Mouse (Mus musculus) monocyte, adult 5-6 weeks (primary cell): ENCODE measurements around the gene Slc26a8. TPM values are rescaled to one million over a fixed set of nuclear protein-coding genes. Genes with fewer than 3 reads are reported as not detected.

Experiments used
- ATAC-seq: fragments of 153-309, 156-312 bp; replicated peaks from 2 replicates; pipeline ENCODE4 v1.8.0; 2017; ENCODE audit warnings: mild to moderate bottlenecking; ENCODE audit not compliant: low TSS enrichment, insufficient number of reproducible peaks, severe bottlenecking, poor library complexity, low FRiP score
- total RNA-seq: library from RNA; stranded (forward); fragments of 200-1000, 200-491, 200-594 nt; gene quantifications from 3 replicates; pipeline ENCODE4 v1.2.3, GENCODE M21; 2017

Slc26a8 gene
- total RNA-seq, 1 experiment from 2014 or later: 1.5 TPM

DNA sequence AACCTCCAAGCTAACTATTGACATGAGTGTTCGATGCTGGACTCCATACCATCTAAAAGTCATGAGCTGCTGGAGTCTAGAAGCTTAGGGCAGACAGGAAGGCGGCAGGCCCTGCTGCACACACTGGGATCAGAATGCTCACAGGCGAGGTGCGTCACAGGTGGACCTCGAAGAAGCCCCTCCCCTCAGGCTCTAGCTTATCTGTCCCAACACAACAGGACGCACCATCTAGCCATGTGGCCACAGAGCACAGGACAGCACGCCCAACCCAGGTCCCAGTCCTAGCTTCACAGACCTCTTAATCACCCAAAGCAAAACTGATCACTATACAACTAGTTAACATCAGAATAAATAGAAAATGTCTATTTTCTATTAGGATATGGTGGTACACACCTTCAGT is 71.9 kb downstream of the Slc26a8 start:
- no peak for ATAC-seq

DNA sequence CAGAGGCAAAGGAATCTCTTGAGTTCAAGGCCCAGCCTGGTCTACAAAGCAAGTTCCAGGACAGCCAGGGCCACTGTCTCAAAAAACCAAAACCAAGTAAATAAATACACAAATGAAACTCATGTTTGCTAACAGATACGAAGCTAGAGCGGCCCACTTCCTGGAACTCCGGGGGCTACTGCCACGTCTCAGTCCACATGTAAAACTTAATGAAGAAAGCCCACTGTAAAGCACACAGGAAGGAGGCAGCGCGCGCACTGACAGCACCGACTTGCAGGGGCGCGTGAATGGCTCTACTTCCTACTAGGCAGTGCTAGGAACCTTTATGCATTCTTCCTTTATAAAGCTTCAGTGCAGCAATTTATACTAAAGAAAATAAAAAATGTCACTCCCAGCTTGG is 72.4 kb downstream of the Slc26a8 start:
- no peak for ATAC-seq

DNA sequence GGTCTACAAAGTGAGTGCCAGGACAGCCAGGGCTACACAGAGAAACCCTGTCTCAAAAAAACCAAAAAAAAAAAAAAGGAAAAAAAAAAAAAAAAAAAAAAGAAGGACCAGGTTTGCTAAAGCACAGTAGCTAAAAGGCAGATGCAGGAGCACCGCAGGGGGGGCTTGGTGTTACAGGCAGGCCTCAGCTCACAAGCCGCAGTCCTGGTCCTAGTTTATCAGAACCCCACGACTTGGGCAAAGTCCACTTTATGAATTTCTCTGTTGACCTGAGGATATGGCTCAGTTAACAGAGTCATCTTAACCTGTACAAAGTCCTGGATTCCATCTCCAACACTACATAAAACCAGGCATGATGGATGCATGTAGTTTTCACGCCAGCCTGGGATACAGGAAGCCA is 74.7 kb downstream of the Slc26a8 start:
- no peak for ATAC-seq

GRCm38 (mm10) chr17:28613096-28613495 is 76.9 kb downstream of the Slc26a8 start:
- ATAC-seq: no peak

DNA sequence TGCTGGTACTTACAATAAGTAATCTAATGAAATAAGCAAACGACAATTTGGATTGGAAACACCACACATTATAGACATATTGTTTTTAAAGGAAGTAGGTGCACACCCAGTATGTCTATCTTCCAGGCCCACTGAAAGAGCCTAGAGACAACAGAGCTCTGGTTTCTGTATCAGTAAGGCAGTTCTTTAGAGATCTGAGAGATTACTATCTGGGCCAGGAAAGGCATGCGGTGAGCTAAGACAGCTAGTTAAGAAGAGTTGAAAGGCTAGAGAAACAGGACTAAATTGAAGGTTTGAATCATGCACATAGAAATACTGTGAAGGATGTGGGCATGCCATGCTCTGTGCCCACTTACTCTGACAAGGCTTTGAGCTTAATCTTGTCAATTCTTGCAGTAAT is 77.4 kb downstream of the Slc26a8 start:
- no peak for ATAC-seq

DNA sequence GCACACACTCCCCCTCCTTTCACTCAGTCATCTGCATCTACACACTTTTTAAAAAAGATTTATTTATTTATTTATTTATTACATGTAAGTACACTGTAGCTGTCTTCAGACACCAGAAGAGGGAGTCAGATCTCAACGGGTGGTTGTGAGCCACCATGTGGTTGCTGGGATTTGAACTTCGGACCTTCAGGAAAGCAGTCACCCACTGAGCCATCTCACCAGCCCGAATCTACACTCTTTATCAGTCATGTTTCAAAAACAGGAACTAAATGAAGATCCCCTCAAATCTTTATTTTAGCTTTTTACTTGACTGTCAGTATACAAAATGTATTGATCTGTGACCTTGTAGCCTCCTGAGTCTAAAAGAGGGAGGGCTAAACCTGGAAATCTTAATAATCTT is 80.5 kb downstream of the Slc26a8 start:
- ATAC-seq: no peak

- no peak for ATAC-seq
These were observed 88.3 kb downstream of the Slc26a8 start for GRCm38 (mm10) chr17:28601557-28602250.

- ATAC-seq: no peak
These were observed 89.3 kb downstream of the Slc26a8 start for GRCm38 (mm10) chr17:28600780-28601179.

DNA sequence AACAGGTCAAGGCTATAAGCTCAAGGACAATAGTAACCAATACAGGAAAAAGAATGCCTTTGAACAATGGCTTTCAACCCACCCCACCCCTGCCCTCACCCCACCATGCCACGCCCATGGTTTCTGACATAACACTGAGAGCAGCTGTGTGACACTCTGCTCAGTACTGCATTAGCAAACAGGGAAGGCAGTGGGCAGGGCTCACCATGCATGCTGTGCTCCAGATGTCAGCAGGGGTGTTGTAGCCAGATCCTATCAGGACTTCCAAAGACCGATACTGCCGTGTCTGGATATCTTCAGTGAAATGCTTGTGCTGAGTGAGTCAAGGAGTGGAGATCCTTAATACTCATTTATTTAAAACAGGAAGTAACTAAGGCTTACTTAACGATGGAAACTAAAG is 96.1 kb downstream of the Slc26a8 start:
- no peak for ATAC-seq

- ATAC-seq: 0 out of 2 replicates have a peak, but pooled peaks have one; percentile 61
These were observed 97.0 kb downstream of the Slc26a8 start for GRCm38 (mm10) chr17:28592998-28593397.

DNA sequence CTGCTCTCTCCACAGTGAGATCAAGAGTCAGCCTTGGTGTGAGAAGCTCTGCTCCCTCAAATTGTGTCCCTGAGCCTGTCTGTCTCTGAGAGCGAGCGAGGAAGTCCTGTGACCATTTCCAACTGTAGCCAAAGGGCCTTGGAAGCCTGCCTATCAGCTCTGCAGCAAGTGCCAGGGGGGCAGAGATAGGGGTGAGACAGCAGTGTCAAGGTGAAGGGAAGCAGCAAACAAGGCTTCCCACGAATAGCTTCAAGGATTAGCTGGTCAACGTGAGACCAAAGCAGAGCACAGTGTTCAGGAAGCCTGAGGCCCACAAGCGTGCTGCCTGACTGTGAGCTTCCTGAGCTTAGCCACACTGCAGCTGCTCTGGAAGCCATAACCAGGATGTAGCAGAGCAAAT is 98.6 kb downstream of the Slc26a8 start:
- ATAC-seq: no peak

DNA sequence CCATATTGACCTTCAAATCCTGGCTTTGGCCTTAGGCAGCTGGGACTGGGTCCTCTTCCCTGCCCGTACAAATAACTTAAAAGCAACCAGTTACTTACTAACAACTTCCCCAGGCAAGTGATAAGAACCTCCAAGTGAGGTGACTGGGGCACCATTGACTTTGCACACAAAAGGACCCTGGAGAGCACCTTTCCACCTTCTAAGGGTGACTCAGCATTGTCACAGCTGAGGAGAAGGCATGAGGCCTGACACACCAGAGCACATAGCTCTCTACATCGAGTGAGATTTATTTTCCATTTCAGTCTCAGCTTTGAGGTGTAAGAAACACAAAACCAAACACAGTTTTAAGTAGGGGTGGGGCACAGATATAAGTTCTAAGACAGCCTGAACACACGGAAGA is 99.4 kb downstream of the Slc26a8 start:
- ATAC-seq: no peak

DNA sequence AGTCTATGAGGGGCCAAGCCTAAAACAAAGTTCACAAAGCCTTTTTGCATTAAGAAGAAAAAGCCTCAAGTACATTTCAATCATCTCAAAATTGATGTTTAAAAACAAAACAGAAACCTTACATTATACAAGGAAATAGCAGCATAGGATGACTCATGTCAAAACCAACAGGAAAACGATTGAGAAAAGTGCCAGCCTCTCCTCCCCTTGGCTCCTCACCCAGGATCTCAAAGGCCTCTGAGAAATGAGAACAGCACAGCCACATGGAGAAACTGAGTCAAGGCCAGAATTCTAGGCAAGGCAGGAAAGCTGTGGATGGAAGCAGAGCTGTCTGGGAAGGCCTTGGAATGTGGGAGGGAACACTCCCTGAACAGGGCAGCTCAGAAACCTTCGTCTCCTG is 101.4 kb downstream of the Slc26a8 start:
- ATAC-seq: no peak

Other genes starting within 250 kb of the Slc26a8 start
- gene Fkbp5, start 172.7 kb downstream of the Slc26a8 start, total RNA-seq: 9.1 to 23.2 TPM (median 11.9 TPM) in 3 replicates
- 2.2 TPM in 1 of 3 replicates, not detected in the others for gene Armc12, start 159.4 kb downstream of the Slc26a8 start, total RNA-seq
- not detected in 3 replicates for gene Clpsl2, start 140.8 kb downstream of the Slc26a8 start, total RNA-seq
- gene Clps, start 129.5 kb downstream of the Slc26a8 start, total RNA-seq: not detected in 3 replicates
- gene Lhfpl5, start 114.6 kb downstream of the Slc26a8 start, total RNA-seq: not detected in 3 replicates
- gene Srpk1, start 67.5 kb downstream of the Slc26a8 start, total RNA-seq: 82.1 to 102 TPM (median 82.6 TPM) in 3 replicates
- gene Mapk14, start 1.1 kb upstream of the Slc26a8 start, total RNA-seq: 157 to 202 TPM (median 181 TPM) in 3 replicates
- gene AC170998.1, start 35.9 kb upstream of the Slc26a8 start, total RNA-seq: 10.1 to 17.4 TPM in 2 of 3 replicates, not detected in the other
- gene Mapk13, start 79.1 kb upstream of the Slc26a8 start, total RNA-seq: 1.5 to 2.3 TPM (median 1.8 TPM) in 3 replicates
- gene Brpf3, start 110.9 kb upstream of the Slc26a8 start, total RNA-seq: 6.7 to 16.8 TPM (median 7.3 TPM) in 3 replicates
- not detected in 3 replicates for gene Pnpla1, start 168.2 kb upstream of the Slc26a8 start, total RNA-seq
- gene 4930539E08Rik, start 225.1 kb upstream of the Slc26a8 start, total RNA-seq: 0.38 to 0.78 TPM in 2 of 3 replicates, not detected in the other